Mouse (Mus musculus): Measurements from ENCODE around the gene Irak3. TPM values are rescaled to one million over a fixed set of nuclear protein-coding genes. Genes with fewer than 3 reads are reported as not detected.
"Not testable (repeated sequence)": the region's sequence is repeated elsewhere in the genome, so short reads cannot be mapped to it uniquely, and the experiment has no call there.

Gene Irak3
- polyA plus RNA-seq, 1 experiment from 2014 or later = 1.2 TPM

DNA sequence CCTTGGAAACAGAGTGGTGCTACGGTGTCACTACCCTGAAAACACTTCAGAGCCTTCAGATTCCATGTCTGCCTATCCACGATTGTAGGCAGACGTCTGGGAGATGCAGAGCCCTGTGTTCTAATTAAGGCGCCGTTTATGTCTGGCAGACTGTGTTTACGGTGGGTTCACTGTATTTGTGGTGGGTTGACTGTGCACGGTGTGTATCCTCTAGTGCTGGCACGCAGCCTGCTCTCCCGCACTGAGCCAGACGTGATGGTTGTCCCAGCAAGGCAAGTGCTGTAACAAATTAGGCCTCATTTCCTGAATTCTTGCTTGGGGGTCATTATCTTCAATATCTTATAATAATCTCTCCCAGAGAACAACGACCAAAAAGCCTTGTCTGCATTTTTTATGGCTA lies 68.2 kb downstream of the Irak3 start:
- ATAC-seq = no peak
- Histone ChIP-seq H3K27me3 (replicated peaks) (no peaks in the 10 kb centered on the region), H3K4me3 (replicated peaks) (no peak overlapping the region), H3K36me3 (no peaks in the 10 kb centered on the region), H3K4me2 (replicated peaks) (no peak overlapping the region), H3K9me3 (no peaks in the 10 kb centered on the region), H3K4me1 (replicated peaks) (no peaks in the 10 kb centered on the region), H3K27ac (no peak overlapping the region), H3K9ac (no peak overlapping the region)
- 46% methylated on average over 11 of the region's 11 CpGs for WGBS

- Histone ChIP-seq H3K4me1 (replicated peaks) (no peaks in the 10 kb centered on the region), H3K27me3 (replicated peaks) (no peaks in the 10 kb centered on the region), H3K4me3 (replicated peaks) (no peak overlapping the region), H3K27ac (no peak overlapping the region), H3K9ac (no peak overlapping the region), H3K9me3 (no peaks in the 10 kb centered on the region), H3K36me3 (no peaks in the 10 kb centered on the region), H3K4me2 (replicated peaks) (no peak overlapping the region)
- 63% methylated on average over 16 of the region's 16 CpGs for WGBS
- ATAC-seq = no peak
These were observed 71.3 kb downstream of the Irak3 start for GRCm38 (mm10) chr10:120130621-120131020.

DNA sequence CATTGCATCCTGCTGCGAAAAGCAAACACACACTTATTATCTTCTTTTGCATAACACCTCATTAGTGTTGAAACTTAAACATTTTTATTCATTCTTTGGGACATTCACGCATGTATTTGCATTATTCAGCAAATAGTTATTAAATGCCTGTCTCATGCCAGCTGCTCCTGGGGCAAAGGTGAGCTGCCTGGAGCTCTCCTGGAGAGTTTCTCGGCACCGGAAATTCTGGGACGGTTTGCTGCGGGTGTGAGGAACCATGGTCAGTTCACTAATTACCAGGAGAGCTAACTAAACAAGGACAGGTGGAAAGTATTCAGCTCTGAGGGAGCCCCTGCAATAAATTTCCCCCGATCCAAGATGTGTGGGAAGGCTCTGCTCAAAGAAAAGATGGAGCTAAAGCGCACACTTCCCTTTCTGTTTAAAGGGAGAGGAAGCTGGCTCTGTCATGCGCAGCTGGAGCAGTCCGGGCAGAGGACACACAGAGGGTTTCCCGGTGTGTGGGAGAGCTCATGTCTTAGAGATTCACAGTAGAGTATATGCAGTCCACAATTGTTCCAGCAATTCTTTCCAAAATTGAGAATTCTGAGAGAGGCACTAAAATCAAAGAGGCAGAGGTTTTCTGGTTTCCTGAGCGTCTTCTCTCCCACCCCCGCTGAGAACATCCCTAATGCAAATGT lies 73.2 kb downstream of the Irak3 start:
- ATAC-seq = no peak
- H3K36me3 ChIP-seq = no peaks in the 10 kb centered on the region
- peak overlapping the region; percentile 31; the same call in 1 of the 2 replicates for H3K4me2 ChIP-seq (replicated peaks)
- no peaks in the 10 kb centered on the region for H3K9me3 ChIP-seq
- no peak overlapping the region for H3K4me3 ChIP-seq (replicated peaks)
- H3K27ac ChIP-seq = no peak overlapping the region
- H3K4me1 ChIP-seq (replicated peaks) = no peaks in the 10 kb centered on the region
- 30% methylated on average over 13 of the region's 13 CpGs for WGBS
- H3K9ac ChIP-seq = no peak overlapping the region
- no peaks in the 10 kb centered on the region for H3K27me3 ChIP-seq (replicated peaks)

DNA sequence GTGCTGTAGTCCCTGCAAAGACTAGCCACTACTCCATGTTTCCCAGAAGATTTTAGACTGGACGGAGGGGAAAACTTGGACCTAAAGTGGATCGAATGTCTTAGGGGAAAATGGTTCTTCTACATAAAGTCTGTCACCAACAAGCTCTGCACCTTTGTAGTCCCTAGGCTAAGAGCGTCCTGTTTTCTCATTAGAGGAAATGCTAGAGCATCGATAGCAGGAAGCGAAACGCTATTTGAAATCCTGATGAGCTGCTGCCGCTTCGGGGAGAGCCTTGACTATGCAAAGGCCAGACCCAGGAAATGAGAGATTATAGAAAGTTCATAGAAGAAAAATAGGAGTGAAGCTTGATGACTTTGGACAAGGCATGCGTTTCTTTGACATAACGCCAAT lies 76.5 kb downstream of the Irak3 start:
- WGBS = 79% methylated on average over 10 of the region's 10 CpGs
- H3K36me3 ChIP-seq = no peaks in the 10 kb centered on the region
- no peak overlapping the region for H3K9ac ChIP-seq
- H3K4me3 ChIP-seq (replicated peaks) = no peak overlapping the region
- H3K9me3 ChIP-seq = no peaks in the 10 kb centered on the region
- ATAC-seq = no peak
- no peak overlapping the region for H3K27ac ChIP-seq
- H3K4me2 ChIP-seq (replicated peaks) = no peak overlapping the region
- H3K27me3 ChIP-seq (replicated peaks) = no peaks in the 10 kb centered on the region
- H3K4me1 ChIP-seq (replicated peaks) = no peaks in the 10 kb centered on the region

DNA sequence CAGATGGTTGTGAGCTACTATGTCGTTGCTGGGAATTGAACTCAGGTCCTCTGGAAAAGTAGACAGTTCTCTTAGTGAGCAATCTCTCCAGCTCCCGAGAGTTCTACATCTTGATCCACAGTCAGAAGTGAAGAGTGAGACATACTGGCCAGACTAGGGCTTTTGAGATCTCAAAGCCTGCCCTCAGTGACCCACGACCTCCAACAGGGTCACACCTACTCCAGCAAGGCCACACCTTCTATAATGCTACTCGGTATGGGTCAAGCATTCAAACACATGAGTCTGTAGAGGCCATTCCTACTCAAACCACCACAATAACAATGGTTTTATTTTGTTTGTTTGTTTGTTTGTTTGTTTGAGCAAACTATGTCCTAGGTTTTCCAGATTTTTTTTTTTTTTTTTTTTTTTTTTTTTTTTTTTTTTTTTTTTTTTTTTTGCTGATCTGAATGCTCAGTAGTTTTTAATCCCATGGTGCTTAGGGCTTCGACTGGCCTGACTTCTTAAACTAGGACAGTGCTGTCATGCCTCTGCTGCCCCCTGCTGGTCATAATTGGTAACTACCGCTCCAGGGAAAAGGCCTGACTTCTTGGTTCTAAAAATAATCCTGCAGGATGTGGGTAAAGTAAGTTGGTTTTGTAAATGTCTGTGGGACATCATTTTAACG lies 77.0 kb downstream of the Irak3 start:
- Histone ChIP-seq H3K4me3 (replicated peaks) (no peak overlapping the region), H3K27me3 (replicated peaks) (no peaks in the 10 kb centered on the region), H3K27ac (no peak overlapping the region), H3K9ac (no peak overlapping the region), H3K4me2 (replicated peaks) (no peak overlapping the region), H3K36me3 (no peaks in the 10 kb centered on the region), H3K9me3 (no peaks in the 10 kb centered on the region), H3K4me1 (replicated peaks) (no peaks in the 10 kb centered on the region)
- 53% methylated on average over 7 of the region's 7 CpGs for WGBS
- 0 out of 2 replicates have a peak, but pooled peaks have one; percentile 61 for ATAC-seq

DNA sequence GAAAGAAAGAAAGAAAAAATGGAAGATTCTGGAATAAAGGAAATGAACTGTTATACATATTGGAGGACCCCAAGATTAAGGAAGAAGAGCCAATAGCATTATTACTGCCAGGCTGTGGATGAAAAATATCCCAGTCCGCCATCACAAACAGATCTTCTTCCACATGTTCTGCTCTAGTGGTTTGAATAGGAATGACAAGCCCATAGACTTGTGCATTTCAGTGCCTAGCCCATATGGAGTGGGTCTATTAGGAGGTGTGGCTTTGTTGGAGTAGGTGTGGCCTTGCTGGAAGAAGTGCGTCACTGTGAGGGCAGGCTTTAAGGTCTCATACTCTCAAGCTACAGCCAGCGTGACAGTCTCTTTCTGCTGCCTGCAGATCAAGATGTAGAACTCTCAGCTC lies 78.2 kb downstream of the Irak3 start:
- H3K4me2 ChIP-seq (replicated peaks) = no peak overlapping the region
- H3K9me3 ChIP-seq = no peaks in the 10 kb centered on the region
- ATAC-seq = no peak
- no peaks in the 10 kb centered on the region for H3K36me3 ChIP-seq
- H3K9ac ChIP-seq = no peak overlapping the region
- no peaks in the 10 kb centered on the region for H3K27me3 ChIP-seq (replicated peaks)
- no peaks in the 10 kb centered on the region for H3K4me1 ChIP-seq (replicated peaks)
- no peak overlapping the region for H3K27ac ChIP-seq
- 90% methylated on average over 3 of the region's 3 CpGs for WGBS
- H3K4me3 ChIP-seq (replicated peaks) = no peak overlapping the region

DNA sequence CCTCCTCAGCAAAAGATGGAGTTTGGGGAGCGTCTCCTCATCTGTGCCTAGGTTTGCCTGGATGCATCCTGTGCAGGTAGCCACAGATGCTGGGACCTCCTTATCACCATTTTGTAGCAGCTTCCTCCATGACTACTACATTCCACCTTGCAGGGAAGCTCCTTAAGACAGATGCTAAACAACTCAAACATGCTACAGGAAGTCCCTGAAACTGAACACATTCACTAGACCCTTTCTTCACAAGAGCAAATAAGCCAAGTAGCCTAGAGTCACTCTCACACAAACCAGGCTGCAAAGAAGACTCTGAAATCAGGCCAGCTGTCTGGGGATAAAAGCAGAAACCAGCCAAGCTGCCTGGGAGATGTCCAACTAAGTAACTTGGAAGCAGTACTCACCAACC lies 86.7 kb downstream of the Irak3 start:
- Histone ChIP-seq H3K27me3 (replicated peaks) (no peaks in the 10 kb centered on the region), H3K4me2 (replicated peaks) (no peak overlapping the region), H3K4me1 (replicated peaks) (no peaks in the 10 kb centered on the region), H3K9me3 (no peaks in the 10 kb centered on the region), H3K36me3 (no peaks in the 10 kb centered on the region), H3K4me3 (replicated peaks) (no peak overlapping the region), H3K9ac (no peak overlapping the region), H3K27ac (no peak overlapping the region)
- no peak for ATAC-seq
- WGBS = 90% methylated on average over 1 of the region's 1 CpGs

DNA sequence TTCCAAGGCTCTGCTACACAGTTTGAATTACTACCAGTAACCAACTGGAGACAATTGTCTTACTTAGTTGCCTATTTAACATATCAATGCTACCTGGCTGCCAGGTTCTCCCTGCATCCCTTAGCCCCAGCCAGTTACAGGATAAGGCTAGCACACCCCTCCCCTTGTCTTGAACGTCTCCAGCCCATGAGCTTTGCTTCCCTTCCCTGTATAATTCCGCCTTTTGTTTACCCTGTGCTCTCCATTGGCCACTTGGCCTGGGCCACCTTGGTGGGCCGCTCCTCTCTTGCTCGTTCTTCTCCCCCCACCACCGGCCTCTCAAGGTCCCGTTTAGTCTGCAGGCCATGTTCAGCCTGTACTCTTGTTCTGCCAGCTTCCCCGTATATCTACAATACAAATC lies 87.4 kb downstream of the Irak3 start:
- H3K27me3 ChIP-seq (replicated peaks) = no peaks in the 10 kb centered on the region
- no peak overlapping the region for H3K27ac ChIP-seq
- no peak for ATAC-seq
- no peak overlapping the region for H3K9ac ChIP-seq
- H3K4me3 ChIP-seq (replicated peaks) = no peak overlapping the region
- no peaks in the 10 kb centered on the region for H3K36me3 ChIP-seq
- H3K4me2 ChIP-seq (replicated peaks) = no peak overlapping the region
- H3K4me1 ChIP-seq (replicated peaks) = no peaks in the 10 kb centered on the region
- WGBS = 49% methylated on average over 7 of the region's 7 CpGs
- H3K9me3 ChIP-seq = no peaks in the 10 kb centered on the region

DNA sequence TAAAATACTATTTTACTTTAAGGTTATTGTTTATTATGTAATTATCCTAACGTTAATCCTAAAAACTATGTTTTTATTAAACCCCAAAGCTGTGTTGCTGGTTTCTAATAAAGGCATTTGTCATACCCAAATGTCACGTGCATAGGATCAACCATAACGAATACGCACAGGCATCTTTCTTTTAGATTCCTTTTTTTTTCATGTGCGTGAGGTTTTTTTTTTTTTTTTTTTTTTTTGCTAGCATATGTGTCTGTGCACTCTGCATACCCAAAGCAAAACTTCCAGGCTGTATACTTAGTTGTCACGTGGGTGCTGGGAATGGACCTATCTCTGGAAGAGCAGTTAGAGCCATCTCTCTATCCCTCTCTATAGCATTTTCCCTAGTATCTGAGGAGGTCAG lies 88.0 kb downstream of the Irak3 start:
- Histone ChIP-seq H3K36me3 (no peaks in the 10 kb centered on the region), H3K27ac (no peak overlapping the region), H3K27me3 (replicated peaks) (no peaks in the 10 kb centered on the region), H3K4me1 (replicated peaks) (no peaks in the 10 kb centered on the region), H3K4me2 (replicated peaks) (no peak overlapping the region), H3K9me3 (no peaks in the 10 kb centered on the region), H3K4me3 (replicated peaks) (no peak overlapping the region), H3K9ac (no peak overlapping the region)
- 79% methylated on average over 6 of the region's 6 CpGs for WGBS
- ATAC-seq = no peak

DNA sequence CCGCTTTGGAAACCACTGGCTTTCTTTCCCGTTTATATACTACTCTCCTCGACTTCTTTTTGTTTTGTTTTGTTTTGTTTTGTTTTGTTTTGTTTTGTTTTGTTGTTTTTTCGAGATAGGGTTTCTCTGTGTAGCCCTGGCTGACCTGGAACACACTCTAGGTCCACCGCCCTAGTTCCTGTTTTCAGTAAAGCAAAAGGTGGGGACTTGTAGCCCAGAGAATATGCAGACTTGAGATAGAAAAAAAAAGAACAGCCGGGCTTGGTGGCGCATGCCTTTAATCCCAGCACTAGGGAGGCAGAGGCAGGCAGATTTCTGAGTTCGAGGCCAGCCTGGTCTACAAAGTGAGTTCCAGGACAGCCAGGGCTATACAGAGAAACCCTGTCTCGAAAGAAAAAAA lies 88.4 kb downstream of the Irak3 start:
- H3K9me3 ChIP-seq; H3K27ac ChIP-seq; ATAC-seq; H3K4me1 ChIP-seq (replicated peaks); H3K36me3 ChIP-seq; H3K27me3 ChIP-seq (replicated peaks): not testable (repeated sequence)
- 67% methylated on average over 9 of the region's 9 CpGs for WGBS
- H3K9ac ChIP-seq = peak overlapping the region; percentile 33; the same call in 1 of the 2 replicates
- H3K4me3 ChIP-seq (replicated peaks) = peak overlapping the region; percentile 76; the same call in 1 of the 2 replicates
- peak overlapping the region; percentile 75 for H3K4me2 ChIP-seq (replicated peaks)

DNA sequence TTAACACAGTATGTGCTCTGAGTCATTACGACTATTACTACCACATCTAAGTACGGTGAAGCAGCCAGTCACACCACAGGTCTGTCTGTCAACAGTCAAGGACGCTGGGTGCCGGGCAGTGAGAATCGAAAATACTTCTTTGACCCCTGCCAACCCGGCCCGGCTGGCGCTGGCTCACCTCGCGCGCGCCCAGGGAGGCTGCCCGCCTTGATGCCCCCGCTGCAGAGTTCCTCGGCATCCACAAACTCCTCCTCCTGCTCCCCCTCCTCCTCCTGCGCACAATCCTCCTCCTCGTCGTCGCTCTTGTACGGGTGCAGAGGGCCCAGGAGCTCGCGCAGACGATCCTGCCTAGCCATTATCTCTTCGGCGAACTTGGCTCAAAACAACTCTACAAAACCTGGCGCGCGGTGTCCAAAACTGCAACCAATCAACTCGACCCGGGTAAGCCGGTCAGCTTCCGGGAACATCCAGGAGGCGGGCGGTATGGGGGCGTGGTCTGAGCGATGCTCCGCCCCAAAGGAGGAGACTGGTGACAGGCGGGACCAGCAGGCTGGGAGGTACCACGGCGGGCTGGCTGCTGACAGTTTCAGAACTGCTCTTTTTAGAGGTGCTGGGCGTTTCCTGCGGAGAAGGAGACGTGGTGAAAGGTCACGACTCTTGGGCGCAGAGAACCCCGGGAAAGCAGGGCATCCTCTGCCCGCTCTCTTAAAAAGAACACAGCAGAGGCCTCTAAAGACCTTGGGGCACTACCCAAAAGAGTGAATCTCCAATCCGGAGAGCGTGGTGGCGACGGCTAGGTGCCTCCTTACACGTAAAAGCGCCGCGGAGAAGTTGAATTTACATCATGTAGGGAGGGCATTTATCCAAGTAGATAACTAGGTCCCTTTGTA lies 89.2 kb downstream of the Irak3 start, which contains the start of gene Helb:
Gene Helb (minus strand): TSS at position 481 of the 890 bp plus-strand sequence.
- WGBS = 1% methylated on average over 55 of the region's 55 CpGs
- H3K27me3 ChIP-seq (replicated peaks) = no peaks in the 10 kb centered on the region
- no peaks in the 10 kb centered on the region for H3K36me3 ChIP-seq
- peak within 1 kb of the TSS; percentile 70 for H3K9ac ChIP-seq
- H3K4me1 ChIP-seq (replicated peaks) = no peaks in the 10 kb centered on the region
- ATAC-seq = peak; percentile 100
- H3K4me3 ChIP-seq (replicated peaks) = peak within 1 kb of the TSS; percentile 76
- no peaks in the 10 kb centered on the region for H3K9me3 ChIP-seq
- peak within 1 kb of the TSS; percentile 82 for H3K27ac ChIP-seq
- H3K4me2 ChIP-seq (replicated peaks) = peak within 1 kb of the TSS; percentile 75

GRCm38 (mm10) chr10:120111691-120112319 lies 90.1 kb downstream of the Irak3 start:
- H3K9me3 ChIP-seq = no peaks in the 10 kb centered on the region
- H3K36me3 ChIP-seq = no peaks in the 10 kb centered on the region
- ATAC-seq = no peak
- no peaks in the 10 kb centered on the region for H3K27me3 ChIP-seq (replicated peaks)
- peak overlapping the region; percentile 76 for H3K4me3 ChIP-seq (replicated peaks)
- no peak overlapping the region for H3K27ac ChIP-seq
- 71% methylated on average over 3 of the region's 3 CpGs for WGBS
- H3K9ac ChIP-seq = 0 out of 2 replicates have a peak overlapping the region, but pooled peaks have one; percentile 70
- peak overlapping the region; percentile 75 for H3K4me2 ChIP-seq (replicated peaks)
- H3K4me1 ChIP-seq (replicated peaks) = no peaks in the 10 kb centered on the region
